ENCODE assay signal across 8 mouse cellular contexts in genomic region chr8:91381543-91382106, GRCm38 (mm10).
DNase-seq lines count a peak whose midpoint lies in the region; ATAC-seq lines count a peak whose summit lies in the region.

No protein-coding gene starts in this region.

- H3K27ac ChIP-seq in embryonic facial prominence, embryonic 14.5 days (replicated peaks; ENCODE audit: low read depth, low read length) = no peak overlapping the region

- no peak overlapping the region for H3K9ac ChIP-seq in embryonic facial prominence, embryonic 14.5 days (ENCODE audit: low read depth, low read length)

- no peaks in the 10 kb centered on the region for H3K27me3 ChIP-seq in embryonic facial prominence, embryonic 14.5 days (replicated peaks; ENCODE audit: control insufficient read depth, insufficient read depth, low read length)

- 19% methylated on average over 7 of the region's 7 CpGs for WGBS in embryonic facial prominence, embryonic 14.5 days

- DNase-seq in ovary, postnatal 36 days (ENCODE audit: low spot score) = peak; percentile 21
- no peak for DNase-seq in ovary, postnatal 14 days (ENCODE audit: low spot score)
- DNase-seq in embryonic facial prominence, embryonic 14.5 days (ENCODE audit: low spot score) = peak; percentile 77
- DNase-seq in kidney, postnatal 25 days = peak; percentile 61 to 78
- no peak for DNase-seq in cerebellum, adult 9-11 months
- DNase-seq in layer of hippocampus, adult 11-12 months (ENCODE audit: low spot score) = no peak
- DNase-seq in gastrocnemius, postnatal 10 days = no peak

- H3K4me1 ChIP-seq in embryonic facial prominence, embryonic 14.5 days (ENCODE audit: control insufficient read depth, insufficient read depth, low read length) = peaks cover 46% of the 10 kb centered on the region

- no peaks in the 10 kb centered on the region for H3K9me3 ChIP-seq in embryonic facial prominence, embryonic 14.5 days (ENCODE audit: control insufficient read depth, low read length)

- ATAC-seq in embryonic facial prominence, embryonic 14.5 days (ENCODE audit: low read depth) = 0 out of 2 replicates have a peak, but pooled peaks have one; percentile 35
- 0 out of 2 replicates have a peak, but pooled peaks have one; percentile 25 for ATAC-seq in monocyte, adult 5-6 weeks (replicated peaks; ENCODE audit: insufficient number of reproducible peaks, low FRiP score, low TSS enrichment, poor library complexity, severe bottlenecking)

- H3K36me3 ChIP-seq in embryonic facial prominence, embryonic 14.5 days (ENCODE audit: control insufficient read depth, insufficient read depth, low read length) = no peaks in the 10 kb centered on the region

- H3K4me3 ChIP-seq in embryonic facial prominence, embryonic 14.5 days (ENCODE audit: low read depth, low read length) = no peak overlapping the region

- H3K4me2 ChIP-seq in embryonic facial prominence, embryonic 14.5 days (ENCODE audit: low read depth, low read length) = no peak overlapping the region

Comparison
In these comparisons a context has a peak if more than half of its experiments do, and no peak if none do; other contexts are left out.
1. DNase-seq: peak in ovary, postnatal 36 days (single experiment), embryonic facial prominence, embryonic 14.5 days (single experiment) and kidney, postnatal 25 days (2 of 2); none in ovary, postnatal 14 days (single experiment), cerebellum, adult 9-11 months (single experiment), layer of hippocampus, adult 11-12 months (single experiment) and gastrocnemius, postnatal 10 days (single experiment).